ENCODE assay signal across 8 mouse cellular contexts in the genomic region with DNA sequence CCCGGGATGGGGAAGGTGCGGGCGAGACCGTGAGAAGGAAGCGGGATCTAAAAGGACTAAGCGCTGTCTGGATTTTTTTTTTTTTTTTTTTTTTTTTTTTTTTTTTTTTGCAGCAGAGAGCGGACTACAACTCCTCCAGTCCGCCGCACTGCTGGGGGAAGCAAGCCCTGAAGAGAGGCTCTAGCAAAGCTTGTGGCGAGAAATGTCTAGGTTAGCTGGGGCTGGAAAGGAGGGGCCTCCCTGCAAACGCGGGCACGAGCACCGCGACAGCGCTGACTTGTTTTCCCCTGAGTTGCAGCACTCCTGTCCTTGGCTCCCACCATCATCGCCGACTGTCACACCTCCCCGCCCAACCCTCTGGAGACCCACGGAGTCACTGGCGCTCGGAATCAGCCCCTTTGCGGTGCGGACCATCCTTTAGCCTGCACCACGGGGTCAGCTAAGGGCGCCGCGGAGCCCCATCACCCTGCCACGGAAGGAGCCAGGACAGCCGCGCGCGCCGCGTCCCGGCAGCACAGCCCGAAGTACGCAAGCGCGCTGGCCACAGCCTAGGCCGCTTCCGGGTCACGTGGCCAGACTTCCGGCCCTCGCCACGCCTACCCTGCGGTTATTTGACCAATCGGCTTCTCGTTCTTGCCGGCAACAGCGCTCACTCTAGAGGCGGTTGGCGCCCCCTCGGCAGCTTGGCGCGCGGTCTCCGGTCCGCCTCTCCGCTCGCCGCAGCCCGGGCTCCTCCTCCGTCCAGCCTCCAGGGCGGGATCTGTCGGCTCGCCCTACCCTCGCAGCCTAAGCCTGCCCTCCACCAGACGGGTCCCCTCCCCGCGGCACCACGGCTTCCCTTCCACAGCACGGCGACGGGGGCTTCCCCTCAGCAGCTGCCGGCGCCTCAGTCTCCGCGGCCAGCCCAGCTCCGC. TPM values are rescaled to one million over a fixed set of nuclear protein-coding genes. Genes with fewer than 3 reads are reported as not detected.
A peak's percentile ranks its signal among the peaks of the same experiment; 100 is the strongest.
DNase-seq lines count a peak whose midpoint lies in the region; ATAC-seq and TF ChIP-seq lines count a peak whose summit lies in the region.

A gene (plus strand): TSS at position 681 of the 914 bp plus-strand sequence.

- no peaks in the 10 kb centered on the region for H3K36me3 ChIP-seq in forebrain, embryonic 10.5 days (replicated peaks)
- no peaks in the 10 kb centered on the region for H3K36me3 ChIP-seq in heart, embryonic 15.5 days
- H3K36me3 ChIP-seq in liver, embryonic 14.5 days (replicated peaks; ENCODE audit: control insufficient read depth, insufficient read depth, low read depth) = no peaks in the 10 kb centered on the region
- H3K36me3 ChIP-seq in neural tube, embryonic 11.5 days (ENCODE audit: control insufficient read depth, insufficient read depth, low read length) = no peaks in the 10 kb centered on the region
- no peaks in the 10 kb centered on the region for H3K36me3 ChIP-seq in stomach, postnatal 0 days (ENCODE audit: control insufficient read depth, insufficient read depth, low read length)

- peak within 1 kb of the TSS; percentile 68 for H3K9ac ChIP-seq in heart, embryonic 15.5 days
- H3K9ac ChIP-seq in liver, embryonic 14.5 days (replicated peaks) = peak within 1 kb of the TSS; percentile 63
- peak within 1 kb of the TSS; percentile 72 for H3K9ac ChIP-seq in neural tube, embryonic 11.5 days (ENCODE audit: low read length)
- peak within 1 kb of the TSS; percentile 57 for H3K9ac ChIP-seq in stomach, postnatal 0 days (ENCODE audit: low read length)

- TF ChIP-seq EP300 in liver, embryonic 14.5 days (IDR thresholded peaks at IDR 0.05; ENCODE audit: low read depth) = no peak
- TF ChIP-seq EP300 in stomach, postnatal 0 days (optimal IDR thresholded peaks at IDR 0.05) = no peak

- H3K4me3 ChIP-seq in forebrain, embryonic 10.5 days = peak within 1 kb of the TSS; percentile 68
- H3K4me3 ChIP-seq in heart, embryonic 15.5 days = peak within 1 kb of the TSS; percentile 75
- peak within 1 kb of the TSS; percentile 64 to 93 for H3K4me3 ChIP-seq in liver, embryonic 14.5 days (ENCODE audit: insufficient read depth in 1 of 2, low read depth in 2 of 2, low read length in 2 of 2)
- H3K4me3 ChIP-seq in neural tube, embryonic 11.5 days (ENCODE audit: low read depth, low read length) = peak within 1 kb of the TSS; percentile 64
- H3K4me3 ChIP-seq in stomach, postnatal 0 days (ENCODE audit: low read depth, low read length) = peak within 1 kb of the TSS; percentile 58

- TF ChIP-seq CTCF in liver, embryonic 14.5 days (IDR thresholded peaks at IDR 0.05; ENCODE audit: low read depth) = peak; percentile 18; the same call in 1 of the 2 replicates
- peak; percentile 61 for TF ChIP-seq CTCF in stomach, postnatal 0 days (IDR thresholded peaks at IDR 0.05; ENCODE audit: low read depth)

- H3K9me3 ChIP-seq in forebrain, embryonic 10.5 days = no peaks in the 10 kb centered on the region
- H3K9me3 ChIP-seq in heart, embryonic 15.5 days (replicated peaks) = no peaks in the 10 kb centered on the region
- H3K9me3 ChIP-seq in liver, embryonic 14.5 days (ENCODE audit: control insufficient read depth, low read length) = no peaks in the 10 kb centered on the region
- no peaks in the 10 kb centered on the region for H3K9me3 ChIP-seq in neural tube, embryonic 11.5 days (ENCODE audit: control insufficient read depth, low read length)
- no peaks in the 10 kb centered on the region for H3K9me3 ChIP-seq in stomach, postnatal 0 days (ENCODE audit: control insufficient read depth, low read length)

- peak; percentile 99 for ATAC-seq in heart, embryonic 15.5 days (replicated peaks; ENCODE audit: insufficient number of reproducible peaks, insufficient read depth, low FRiP score, low read depth)
- ATAC-seq in liver, embryonic 14.5 days (ENCODE audit: insufficient read depth) = peak; percentile 100
- ATAC-seq in neural tube, embryonic 11.5 days (ENCODE audit: insufficient read depth, low FRiP score, low TSS enrichment) = peak; percentile 99
- ATAC-seq in stomach, postnatal 0 days (ENCODE audit: low FRiP score, low TSS enrichment) = peak; percentile 100

- 14% methylated on average over 71 of the region's 80 CpGs for WGBS in forebrain, embryonic 10.5 days
- WGBS in heart, embryonic 15.5 days = 15% methylated on average over 54 of the region's 80 CpGs
- WGBS in liver, embryonic 14.5 days (ENCODE audit: insufficient replicate concordance) = 9% methylated on average over 75 of the region's 80 CpGs
- 14% methylated on average over 71 of the region's 80 CpGs for WGBS in neural tube, embryonic 11.5 days
- WGBS in stomach, postnatal 0 days = 17% methylated on average over 63 of the region's 80 CpGs

- peak within 1 kb of the TSS; percentile 91 for H3K27ac ChIP-seq in forebrain, embryonic 10.5 days
- peak within 1 kb of the TSS; percentile 89 for H3K27ac ChIP-seq in heart, embryonic 15.5 days
- H3K27ac ChIP-seq in liver, embryonic 14.5 days = no peak within 1 kb of the TSS
- peak within 1 kb of the TSS; percentile 83 for H3K27ac ChIP-seq in neural tube, embryonic 11.5 days (ENCODE audit: low read depth, low read length)
- peak within 1 kb of the TSS; percentile 75 for H3K27ac ChIP-seq in stomach, postnatal 0 days (replicated peaks)

- peak within 1 kb of the TSS; percentile 65 for H3K4me2 ChIP-seq in heart, embryonic 15.5 days
- peak within 1 kb of the TSS; percentile 78 for H3K4me2 ChIP-seq in liver, embryonic 14.5 days (ENCODE audit: low read depth)
- H3K4me2 ChIP-seq in neural tube, embryonic 11.5 days (ENCODE audit: low read depth) = peak within 1 kb of the TSS; percentile 46
- H3K4me2 ChIP-seq in stomach, postnatal 0 days (replicated peaks; ENCODE audit: low read depth) = peak within 1 kb of the TSS; percentile 51

- H3K4me1 ChIP-seq in forebrain, embryonic 10.5 days = no peaks in the 10 kb centered on the region
- H3K4me1 ChIP-seq in heart, embryonic 15.5 days (replicated peaks) = no peaks in the 10 kb centered on the region
- peaks cover 0 to 2% of the 10 kb centered on the region in 2 experiments; a peak in 3 of 4 replicates for H3K4me1 ChIP-seq in liver, embryonic 14.5 days (replicated peaks; ENCODE audit: control insufficient read depth in 2 of 2, insufficient read depth in 2 of 2, low read length in 1 of 2)
- H3K4me1 ChIP-seq in neural tube, embryonic 11.5 days (ENCODE audit: control insufficient read depth, insufficient read depth, low read length) = no peaks in the 10 kb centered on the region
- no peaks in the 10 kb centered on the region for H3K4me1 ChIP-seq in stomach, postnatal 0 days (replicated peaks; ENCODE audit: control insufficient read depth, insufficient read depth)

- DNase-seq in CD8-positive naive resting alpha-beta T cell, adult 2 months (ENCODE audit: low read depth in 2 of 2, low spot score in 2 of 2) = peak; percentile 88 to 93
- peak; percentile 67 for DNase-seq in c-Kit-positive CD71-negative TER-119-negative erythroid progenitor cells, embryonic 14.5 days (ENCODE audit: low read depth)
- DNase-seq in forebrain, embryonic 10.5 days (ENCODE audit: extremely low spot score, low spot score) = peak; percentile 86
- peak; percentile 94 to 97 for DNase-seq in kidney, postnatal 25 days
- peak; percentile 84 to 85 (median 84) for DNase-seq in liver, embryonic 14.5 days (ENCODE audit: low read depth in 3 of 3, low spot score in 3 of 3)
- DNase-seq in neural tube, embryonic 11.5 days (ENCODE audit: low spot score) = peak; percentile 92
- DNase-seq in stomach, postnatal 0 days (ENCODE audit: low spot score) = peak; percentile 94

- peaks cover 65% of the 10 kb centered on the region for H3K27me3 ChIP-seq in forebrain, embryonic 10.5 days (ENCODE audit: poor library complexity, severe bottlenecking)
- no peaks in the 10 kb centered on the region for H3K27me3 ChIP-seq in heart, embryonic 15.5 days
- H3K27me3 ChIP-seq in liver, embryonic 14.5 days (ENCODE audit: control insufficient read depth, insufficient read depth, low read length) = peaks cover 12% of the 10 kb centered on the region
- no peaks in the 10 kb centered on the region for H3K27me3 ChIP-seq in neural tube, embryonic 11.5 days (ENCODE audit: control insufficient read depth, insufficient read depth, low read length)
- no peaks in the 10 kb centered on the region for H3K27me3 ChIP-seq in stomach, postnatal 0 days (ENCODE audit: control insufficient read depth, insufficient read depth, low read length)

RNA-seq across cellular contexts. Expression of the gene that starts here (rescaled TPM):
- polyA plus RNA-seq in forebrain, embryonic 10.5 days (2016; fragmentation: Nextera tagmentation; extraction: Ambion mirVana) = 19.8 and 22.8 TPM in 2 replicates
- 16.4 and 18.7 TPM in 2 replicates for polyA plus RNA-seq in heart, embryonic 15.5 days (2015; fragmentation: Nextera tagmentation; extraction: Ambion mirVana)
- polyA plus RNA-seq in liver, embryonic 14.5 days (2012; rRNA removed) = 1.2 and 2.0 TPM in 2 replicates
- 3.3 and 5.4 TPM in 2 replicates for polyA plus RNA-seq in liver, embryonic 14.5 days (2014; fragmentation: Nextera tagmentation; extraction: Ambion mirVana)
- polyA plus RNA-seq in neural tube, embryonic 11.5 days (2014; fragmentation: Nextera tagmentation; extraction: Ambion mirVana) = 44.0 and 46.3 TPM in 2 replicates
- 9.4 and 9.7 TPM in 2 replicates for polyA plus RNA-seq in stomach, postnatal 0 days (2015; fragmentation: Nextera tagmentation; extraction: Ambion mirVana)
